Mouse (Mus musculus) forebrain, embryonic 16.5 days (tissue): ENCODE data around the gene Pdilt. TPM values are rescaled to one million over a fixed set of nuclear protein-coding genes. Genes with fewer than 3 reads are reported as not detected.

ENCODE experiments used
- ATAC-seq: fragments of 200-750 bp; cut with Nextera tagmentation; 2 replicates; pipeline ENCODE4 v1.8.0; 2017; ENCODE audit warnings: mild to moderate bottlenecking, moderate library complexity
- H3K27ac ChIP-seq: fragments of 300-500 bp; sonication (generic); 2 replicates; pipeline ENCODE4 v1.5.1; 2014; ENCODE audit warnings: low read length, control low read depth
- H3K27me3 ChIP-seq: fragments of 300-500 bp; sonication (generic); replicated peaks from 2 replicates; pipeline ENCODE4 v1.6.1; 2014; ENCODE audit warnings: low read length; ENCODE audit not compliant: control insufficient read depth, insufficient read depth
- H3K36me3 ChIP-seq: fragments of 300-500 bp; sonication (generic); 2 replicates; pipeline ENCODE4 v1.6.1; 2014; ENCODE audit not compliant: control insufficient read depth, insufficient read depth
- H3K4me1 ChIP-seq: fragments of 300-500 bp; sonication (generic); replicated peaks from 2 replicates; pipeline ENCODE4 v1.6.1; 2014; ENCODE audit warnings: low read length; ENCODE audit not compliant: control insufficient read depth, insufficient read depth
- H3K4me2 ChIP-seq: fragments of 300-500 bp; sonication (generic); 2 replicates; pipeline ENCODE4 v1.6.1; 2014; ENCODE audit warnings: mild to moderate bottlenecking, low read length, control low read depth
- H3K4me3 ChIP-seq: fragments of 300-500 bp; sonication (generic); replicated peaks from 2 replicates; pipeline ENCODE4 v1.5.1; 2014; ENCODE audit warnings: mild to moderate bottlenecking, low read length, control low read depth
- H3K9ac ChIP-seq: fragments of 300-500 bp; sonication (generic); replicated peaks from 2 replicates; pipeline ENCODE4 v1.6.1; 2014; ENCODE audit warnings: low read depth, low read length, control low read depth
- H3K9me3 ChIP-seq: fragments of 300-500 bp; sonication (generic); 2 replicates; pipeline ENCODE4 v1.6.1; 2016; ENCODE audit warnings: low read length; ENCODE audit not compliant: control insufficient read depth
- WGBS: fragments of 180-500 bp; shearing (Covaris S2); extraction: QIAGEN DNeasy Blood & Tissue Kit; methylation state at CpG from one replicate; pipeline ENCODE4 v1.1.7; 2014; 5-methylcytosine and 5-hydroxymethylcytosine counted together
- polyA plus RNA-seq: library from polyadenylated mRNA; unstranded; fragments of >200 nt; fragmentation: Nextera tagmentation; extraction: Ambion mirVana; gene quantifications from 2 replicates; pipeline ENCODE4 v1.2.1, GENCODE M21; 2015

The Pdilt gene
- polyA plus RNA-seq, 1 experiment from 2014 or later = not detected

DNA sequence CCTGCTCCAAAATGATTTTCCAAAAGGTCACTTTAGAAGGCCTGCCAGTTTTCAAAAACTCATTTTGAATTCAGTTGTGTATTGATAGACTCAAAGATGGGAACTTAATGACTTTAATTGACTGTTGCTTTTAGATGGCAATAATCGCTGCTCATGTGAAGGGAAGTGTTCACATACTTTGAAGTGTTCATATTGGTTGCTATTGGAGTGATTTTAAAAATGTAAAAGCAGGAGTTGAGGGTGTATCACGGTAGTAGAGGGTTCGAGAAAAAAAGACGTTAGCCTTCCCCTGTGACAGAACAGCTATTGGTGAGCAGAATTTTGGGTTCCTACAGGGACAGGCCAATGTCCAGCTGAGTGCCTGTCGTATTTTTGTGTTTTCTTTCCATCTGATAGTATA is 4.1 kb downstream of the Pdilt start, which contains the start of gene Acsm5:
Gene Acsm5 (plus strand): TSS at position 301 of the 400 bp plus-strand sequence.
- H3K27ac ChIP-seq = no peak within 1 kb of the TSS
- no peak for ATAC-seq
- H3K9me3 ChIP-seq = no peaks in the 10 kb centered on the region
- no peak within 1 kb of the TSS for H3K4me3 ChIP-seq
- H3K36me3 ChIP-seq = no peaks in the 10 kb centered on the region
- 73% methylated on average over 5 of the region's 5 CpGs for WGBS
- no peaks in the 10 kb centered on the region for H3K27me3 ChIP-seq
- no peak within 1 kb of the TSS for H3K4me2 ChIP-seq
- no peak within 1 kb of the TSS for H3K9ac ChIP-seq
- no peaks in the 10 kb centered on the region for H3K4me1 ChIP-seq

DNA sequence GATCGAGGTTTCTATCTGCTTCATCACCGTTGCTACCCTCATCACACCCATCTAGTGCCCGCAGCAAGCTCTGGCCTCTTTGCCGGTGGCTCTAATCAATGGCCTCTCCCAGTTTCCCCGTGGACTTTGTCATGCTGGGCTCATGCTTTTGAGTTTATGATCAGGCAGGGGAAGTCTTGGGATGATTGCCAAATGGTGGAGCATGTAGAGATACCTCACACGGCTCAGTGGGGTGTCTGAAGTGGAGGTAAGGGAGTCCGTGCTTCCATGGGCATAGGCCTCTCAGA is 7.1 kb downstream of the Pdilt start:
- Histone ChIP-seq H3K9me3 (no peaks in the 10 kb centered on the region), H3K27me3 (no peaks in the 10 kb centered on the region), H3K36me3 (no peaks in the 10 kb centered on the region), H3K27ac (no peak overlapping the region), H3K9ac (no peak overlapping the region), H3K4me2 (no peak overlapping the region), H3K4me3 (no peak overlapping the region), H3K4me1 (no peaks in the 10 kb centered on the region)
- no peak for ATAC-seq
- WGBS = 76% methylated on average over 7 of the region's 7 CpGs

GRCm38 (mm10) chr7:119515492-119516271 is 7.6 kb downstream of the Pdilt start:
- no peak overlapping the region for H3K27ac ChIP-seq
- ATAC-seq = peak; percentile 43; the same call in 1 of the 2 replicates
- H3K36me3 ChIP-seq = no peaks in the 10 kb centered on the region
- H3K9me3 ChIP-seq = no peaks in the 10 kb centered on the region
- H3K27me3 ChIP-seq = no peaks in the 10 kb centered on the region
- H3K9ac ChIP-seq = no peak overlapping the region
- 68% methylated on average over 10 of the region's 10 CpGs for WGBS
- H3K4me3 ChIP-seq = no peak overlapping the region
- no peak overlapping the region for H3K4me2 ChIP-seq
- no peaks in the 10 kb centered on the region for H3K4me1 ChIP-seq

DNA sequence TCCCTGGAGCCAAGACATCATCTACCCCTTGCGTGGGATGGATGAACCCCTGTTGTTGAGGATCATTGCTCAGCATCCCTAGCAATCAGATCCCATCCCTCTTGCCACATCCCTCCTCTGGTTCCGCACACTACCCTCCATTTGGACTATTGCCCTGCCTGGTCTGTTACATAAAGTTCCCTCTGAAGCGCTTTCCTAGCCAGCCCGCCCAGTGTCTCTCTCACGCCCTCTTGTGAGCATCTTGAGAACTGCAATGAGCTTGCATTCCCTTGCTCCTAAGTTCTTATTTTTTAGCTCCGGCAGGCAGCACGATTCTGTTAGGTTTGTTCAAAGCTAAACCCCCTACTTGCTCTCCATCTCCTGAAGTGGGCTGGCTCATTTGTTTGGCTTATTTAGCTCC is 10.2 kb downstream of the Pdilt start:
- no peak overlapping the region for H3K4me3 ChIP-seq
- WGBS = 22% methylated on average over 7 of the region's 7 CpGs
- H3K36me3 ChIP-seq = no peaks in the 10 kb centered on the region
- H3K4me2 ChIP-seq = no peak overlapping the region
- no peak for ATAC-seq
- H3K27ac ChIP-seq = no peak overlapping the region
- H3K4me1 ChIP-seq = no peaks in the 10 kb centered on the region
- H3K27me3 ChIP-seq = no peaks in the 10 kb centered on the region
- H3K9ac ChIP-seq = no peak overlapping the region
- H3K9me3 ChIP-seq = no peaks in the 10 kb centered on the region

- H3K36me3 ChIP-seq = no peaks in the 10 kb centered on the region
- H3K4me3 ChIP-seq = no peak overlapping the region
- 84% methylated on average over 4 of the region's 4 CpGs for WGBS
- no peak overlapping the region for H3K9ac ChIP-seq
- H3K9me3 ChIP-seq = no peaks in the 10 kb centered on the region
- no peak for ATAC-seq
- no peaks in the 10 kb centered on the region for H3K4me1 ChIP-seq
- no peaks in the 10 kb centered on the region for H3K27me3 ChIP-seq
- no peak overlapping the region for H3K27ac ChIP-seq
- H3K4me2 ChIP-seq = no peak overlapping the region
Measured at GRCm38 (mm10) chr7:119511143-119511542, 12.1 kb downstream of the Pdilt start.

DNA sequence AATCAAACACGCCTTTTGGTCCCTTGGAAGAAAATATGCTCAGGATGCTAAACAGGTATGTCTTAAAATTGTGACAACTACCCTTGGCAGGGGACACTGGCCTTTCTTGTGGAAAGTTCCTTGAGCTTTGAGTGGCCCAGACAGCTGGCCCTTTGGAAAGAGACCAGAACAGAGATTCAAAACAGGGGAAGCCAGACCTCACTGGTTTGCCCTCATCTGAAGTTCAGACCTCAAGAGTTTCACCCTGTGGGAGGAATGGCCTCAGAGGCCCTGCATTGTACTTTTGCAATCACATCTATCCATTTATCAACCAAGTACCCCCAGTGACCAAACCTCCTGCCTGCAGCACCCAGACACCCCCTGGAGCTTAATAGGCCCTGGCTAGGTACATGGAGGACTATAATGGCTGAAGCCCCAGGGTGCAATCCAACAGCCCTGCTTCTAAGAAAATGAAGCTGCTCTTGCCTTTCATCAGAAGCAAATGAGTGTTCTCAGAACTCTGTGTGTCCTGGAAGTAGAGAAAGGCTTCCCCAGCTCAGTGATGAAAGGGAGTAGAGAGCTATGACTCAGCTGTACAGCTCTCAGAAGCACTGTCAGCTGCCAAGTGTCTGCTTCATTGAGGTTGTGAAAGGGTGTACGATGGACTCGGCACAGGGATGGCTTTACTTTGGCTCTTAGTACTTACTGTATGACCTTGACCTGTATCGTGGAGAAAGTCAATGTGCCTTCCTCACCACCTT is 33.1 kb downstream of the Pdilt start:
- Histone ChIP-seq H3K36me3 (no peaks in the 10 kb centered on the region), H3K9me3 (no peaks in the 10 kb centered on the region), H3K4me2 (no peak overlapping the region), H3K4me1 (no peaks in the 10 kb centered on the region), H3K4me3 (no peak overlapping the region), H3K9ac (no peak overlapping the region), H3K27me3 (no peaks in the 10 kb centered on the region), H3K27ac (no peak overlapping the region)
- WGBS = 86% methylated on average over 4 of the region's 4 CpGs
- no peak for ATAC-seq

GRCm38 (mm10) chr7:119486683-119487082 is 36.6 kb downstream of the Pdilt start:
- WGBS = 92% methylated on average over 5 of the region's 5 CpGs
- Histone ChIP-seq H3K9me3 (no peaks in the 10 kb centered on the region), H3K9ac (no peak overlapping the region), H3K36me3 (no peaks in the 10 kb centered on the region), H3K27ac (no peak overlapping the region), H3K4me2 (no peak overlapping the region), H3K4me1 (no peaks in the 10 kb centered on the region), H3K27me3 (no peaks in the 10 kb centered on the region), H3K4me3 (no peak overlapping the region)
- ATAC-seq = no peak

DNA sequence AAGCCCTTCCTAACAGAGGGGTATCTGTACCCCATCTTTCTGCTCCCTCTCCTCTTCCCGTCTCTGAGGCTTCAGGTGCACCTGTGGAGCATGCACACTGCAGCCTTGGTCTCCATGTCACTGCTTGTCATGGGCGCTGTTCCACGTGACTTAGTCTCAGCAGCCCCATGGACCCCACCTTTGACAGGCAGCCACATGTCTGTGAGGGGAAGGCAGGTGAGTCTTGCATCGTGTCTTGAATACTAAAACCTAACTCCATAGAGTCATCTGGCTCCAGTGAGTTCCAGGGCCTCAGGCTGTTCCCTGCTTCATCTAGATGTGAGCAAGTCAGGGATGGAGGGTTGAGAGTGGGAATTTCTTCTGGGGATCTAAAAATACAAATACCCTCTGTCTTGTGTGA is 39.1 kb downstream of the Pdilt start:
- Histone ChIP-seq H3K4me3 (no peak overlapping the region), H3K27ac (no peak overlapping the region), H3K4me1 (no peaks in the 10 kb centered on the region), H3K4me2 (no peak overlapping the region), H3K9me3 (no peaks in the 10 kb centered on the region), H3K36me3 (no peaks in the 10 kb centered on the region), H3K27me3 (no peaks in the 10 kb centered on the region), H3K9ac (no peak overlapping the region)
- ATAC-seq = no peak
- WGBS = 90% methylated on average over 4 of the region's 4 CpGs

DNA sequence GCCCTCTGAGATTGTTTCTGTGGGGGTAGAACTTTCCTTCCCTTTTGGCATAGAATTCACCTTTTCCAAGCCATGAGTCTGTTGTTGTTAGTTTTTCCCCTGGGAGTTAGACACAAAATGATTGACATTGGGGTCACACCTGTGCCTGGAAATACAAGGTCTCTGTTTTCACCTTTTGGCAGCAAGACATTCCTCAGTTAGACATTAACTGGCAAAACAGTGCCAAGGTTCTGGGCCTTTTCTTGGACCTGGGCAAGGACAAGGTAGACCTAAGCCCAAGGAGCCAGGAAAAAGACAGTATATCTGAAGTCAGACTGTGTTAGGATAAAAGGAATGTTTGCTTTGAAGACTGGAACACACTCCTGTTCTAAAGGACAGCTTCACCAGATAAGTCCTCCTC is 44.0 kb downstream of the Pdilt start, which contains the start of gene Umod:
Gene Umod (minus strand): TSS at position 27 of the 400 bp plus-strand sequence.
- ATAC-seq = no peak
- H3K4me1 ChIP-seq = no peaks in the 10 kb centered on the region

More for the DNA sequence above, 44.0 kb downstream of the Pdilt start, which contains the start of gene Umod:
- Histone ChIP-seq H3K27ac (no peak within 1 kb of the TSS), H3K4me3 (no peak within 1 kb of the TSS), H3K27me3 (no peaks in the 10 kb centered on the region), H3K9me3 (no peaks in the 10 kb centered on the region), H3K9ac (no peak within 1 kb of the TSS), H3K4me2 (no peak within 1 kb of the TSS), H3K36me3 (no peaks in the 10 kb centered on the region)
